Mouse (Mus musculus): ENCODE data around the gene St7l. TPM values are rescaled to one million over a fixed set of nuclear protein-coding genes. Genes with fewer than 3 reads are reported as not detected.

Gene St7l
- polyA plus RNA-seq, 1 experiment from 2014 or later: 36.3 TPM

GRCm38 (mm10) chr3:104822413-104822812 is 41.4 kb upstream of the St7l start:
- no peak for ATAC-seq (ENCODE audit: low FRiP score)
- H3K4me3 ChIP-seq (ENCODE audit: low read depth, low read length): no peak overlapping the region
- H3K9ac ChIP-seq (ENCODE audit: low read length): no peak overlapping the region
- no peak overlapping the region for H3K27ac ChIP-seq (ENCODE audit: low read depth, low read length)
- peak; percentile 39 for DNase-seq (ENCODE audit: low spot score, missing footprints)
- H3K4me1 ChIP-seq (ENCODE audit: control insufficient read depth, insufficient read depth, low read length): peaks cover 5% of the 10 kb centered on the region; the same call in 1 of the 2 replicates
- WGBS: 84% methylated on average over 3 of the region's 3 CpGs
- no peak overlapping the region for H3K4me2 ChIP-seq
- H3K36me3 ChIP-seq (ENCODE audit: control insufficient read depth, insufficient read depth, low read length): peaks cover 2% of the 10 kb centered on the region; the same call in 1 of the 2 replicates
- H3K27me3 ChIP-seq (ENCODE audit: control insufficient read depth, insufficient read depth, low read length): no peaks in the 10 kb centered on the region
- no peaks in the 10 kb centered on the region for H3K9me3 ChIP-seq (ENCODE audit: control insufficient read depth, low read length)

- peaks cover 9% of the 10 kb centered on the region for H3K36me3 ChIP-seq (ENCODE audit: control insufficient read depth, insufficient read depth, low read length)
- WGBS: 95% methylated on average over 3 of the region's 3 CpGs
- peak; percentile 2 for DNase-seq (ENCODE audit: low spot score, missing footprints)
Measured at GRCm38 (mm10) chr3:104835797-104836196, 28.0 kb upstream of the St7l start.

GRCm38 (mm10) chr3:104841049-104841448 is 22.8 kb upstream of the St7l start:
- H3K27me3 ChIP-seq (ENCODE audit: control insufficient read depth, insufficient read depth, low read length): no peaks in the 10 kb centered on the region
- DNase-seq (ENCODE audit: low spot score, missing footprints) (peak; percentile 2), ATAC-seq (ENCODE audit: low FRiP score) (no peak)
- no peak overlapping the region for H3K9ac ChIP-seq (ENCODE audit: low read length)
- H3K36me3 ChIP-seq (ENCODE audit: control insufficient read depth, insufficient read depth, low read length): peaks cover 6% of the 10 kb centered on the region; the same call in 1 of the 2 replicates
- no peak overlapping the region for H3K27ac ChIP-seq (ENCODE audit: low read depth, low read length)
- H3K4me3 ChIP-seq (ENCODE audit: low read depth, low read length): no peak overlapping the region
- H3K9me3 ChIP-seq (ENCODE audit: control insufficient read depth, low read length): no peaks in the 10 kb centered on the region
- WGBS: 95% methylated on average over 5 of the region's 5 CpGs
- H3K4me2 ChIP-seq: no peak overlapping the region
- H3K4me1 ChIP-seq (ENCODE audit: control insufficient read depth, insufficient read depth, low read length): no peaks in the 10 kb centered on the region

More at GRCm38 (mm10) chr3:104835797-104836196, 28.0 kb upstream of the St7l start:
- Histone ChIP-seq H3K9ac (ENCODE audit: low read length) (no peak overlapping the region), H3K4me2 (no peak overlapping the region), H3K9me3 (ENCODE audit: control insufficient read depth, low read length) (no peaks in the 10 kb centered on the region), H3K27ac (ENCODE audit: low read depth, low read length) (no peak overlapping the region), H3K4me3 (ENCODE audit: low read depth, low read length) (no peak overlapping the region), H3K27me3 (ENCODE audit: control insufficient read depth, insufficient read depth, low read length) (no peaks in the 10 kb centered on the region), H3K4me1 (ENCODE audit: control insufficient read depth, insufficient read depth, low read length) (no peaks in the 10 kb centered on the region)
- no peak for ATAC-seq (ENCODE audit: low FRiP score)

- H3K4me2 ChIP-seq: no peak overlapping the region
- peaks cover 10% of the 10 kb centered on the region; the same call in 1 of the 2 replicates for H3K36me3 ChIP-seq (ENCODE audit: control insufficient read depth, insufficient read depth, low read length)
- H3K27ac ChIP-seq (ENCODE audit: low read depth, low read length): no peak overlapping the region
- no peaks in the 10 kb centered on the region for H3K4me1 ChIP-seq (ENCODE audit: control insufficient read depth, insufficient read depth, low read length)
- WGBS: 97% methylated on average over 4 of the region's 4 CpGs
- no peaks in the 10 kb centered on the region for H3K27me3 ChIP-seq (ENCODE audit: control insufficient read depth, insufficient read depth, low read length)
- ATAC-seq (ENCODE audit: low FRiP score) (no peak), DNase-seq (ENCODE audit: low spot score, missing footprints) (no peak)
- no peak overlapping the region for H3K9ac ChIP-seq (ENCODE audit: low read length)
- H3K9me3 ChIP-seq (ENCODE audit: control insufficient read depth, low read length): no peaks in the 10 kb centered on the region
- no peak overlapping the region for H3K4me3 ChIP-seq (ENCODE audit: low read depth, low read length)
Measured at GRCm38 (mm10) chr3:104846601-104847000, 17.2 kb upstream of the St7l start.

GRCm38 (mm10) chr3:104854465-104854864 is 9.3 kb upstream of the St7l start:
- H3K27me3 ChIP-seq (ENCODE audit: control insufficient read depth, insufficient read depth, low read length): no peaks in the 10 kb centered on the region
- H3K4me1 ChIP-seq (ENCODE audit: control insufficient read depth, insufficient read depth, low read length): no peaks in the 10 kb centered on the region
- no peak overlapping the region for H3K27ac ChIP-seq (ENCODE audit: low read depth, low read length)
- H3K4me2 ChIP-seq: no peak overlapping the region
- ATAC-seq (ENCODE audit: low FRiP score) (no peak), DNase-seq (ENCODE audit: low spot score, missing footprints) (no peak)
- no peaks in the 10 kb centered on the region for H3K9me3 ChIP-seq (ENCODE audit: control insufficient read depth, low read length)
- WGBS: 83% methylated on average over 1 of the region's 1 CpGs
- H3K9ac ChIP-seq (ENCODE audit: low read length): no peak overlapping the region
- H3K36me3 ChIP-seq (ENCODE audit: control insufficient read depth, insufficient read depth, low read length): peaks cover 4% of the 10 kb centered on the region; the same call in 1 of the 2 replicates
- no peak overlapping the region for H3K4me3 ChIP-seq (ENCODE audit: low read depth, low read length)

GRCm38 (mm10) chr3:104854866-104855265 is 8.9 kb upstream of the St7l start:
- Histone ChIP-seq H3K27me3 (ENCODE audit: control insufficient read depth, insufficient read depth, low read length) (no peaks in the 10 kb centered on the region), H3K27ac (ENCODE audit: low read depth, low read length) (no peak overlapping the region), H3K9ac (ENCODE audit: low read length) (no peak overlapping the region), H3K4me2 (no peak overlapping the region), H3K9me3 (ENCODE audit: control insufficient read depth, low read length) (no peaks in the 10 kb centered on the region), H3K36me3 (ENCODE audit: control insufficient read depth, insufficient read depth, low read length) (peaks cover 2% of the 10 kb centered on the region; the same call in 1 of the 2 replicates), H3K4me1 (ENCODE audit: control insufficient read depth, insufficient read depth, low read length) (no peaks in the 10 kb centered on the region), H3K4me3 (ENCODE audit: low read depth, low read length) (no peak overlapping the region)
- no peak for DNase-seq (ENCODE audit: low spot score, missing footprints)
- no peak for ATAC-seq (ENCODE audit: low FRiP score)

- H3K4me2 ChIP-seq: no peak overlapping the region
- no peaks in the 10 kb centered on the region; the same call in 1 of the 2 replicates for H3K36me3 ChIP-seq (ENCODE audit: control insufficient read depth, insufficient read depth, low read length)
- no peak overlapping the region for H3K4me3 ChIP-seq (ENCODE audit: low read depth, low read length)
- no peak overlapping the region for H3K9ac ChIP-seq (ENCODE audit: low read length)
- no peak for DNase-seq (ENCODE audit: low spot score, missing footprints)
- WGBS: 74% methylated on average over 1 of the region's 1 CpGs
- H3K27me3 ChIP-seq (ENCODE audit: control insufficient read depth, insufficient read depth, low read length): no peaks in the 10 kb centered on the region
- H3K27ac ChIP-seq (ENCODE audit: low read depth, low read length): no peak overlapping the region
- no peak for ATAC-seq (ENCODE audit: low FRiP score)
- H3K4me1 ChIP-seq (ENCODE audit: control insufficient read depth, insufficient read depth, low read length): no peaks in the 10 kb centered on the region
- no peaks in the 10 kb centered on the region for H3K9me3 ChIP-seq (ENCODE audit: control insufficient read depth, low read length)
Measured at GRCm38 (mm10) chr3:104856106-104856505, 7.7 kb upstream of the St7l start.

GRCm38 (mm10) chr3:104858560-104858959 is 5.2 kb upstream of the St7l start:
- WGBS: 100% methylated on average over 1 of the region's 1 CpGs
- no peaks in the 10 kb centered on the region for H3K9me3 ChIP-seq (ENCODE audit: control insufficient read depth, low read length)
- no peak overlapping the region for H3K4me3 ChIP-seq (ENCODE audit: low read depth, low read length)
- H3K9ac ChIP-seq (ENCODE audit: low read length): no peak overlapping the region
- H3K27ac ChIP-seq (ENCODE audit: low read depth, low read length): no peak overlapping the region
- no peak overlapping the region for H3K4me2 ChIP-seq
- no peaks in the 10 kb centered on the region for H3K27me3 ChIP-seq (ENCODE audit: control insufficient read depth, insufficient read depth, low read length)
- no peak for DNase-seq (ENCODE audit: low spot score, missing footprints)
- H3K4me1 ChIP-seq (ENCODE audit: control insufficient read depth, insufficient read depth, low read length): peaks cover 5% of the 10 kb centered on the region
- ATAC-seq (ENCODE audit: low FRiP score): no peak
- no peaks in the 10 kb centered on the region; the same call in 1 of the 2 replicates for H3K36me3 ChIP-seq (ENCODE audit: control insufficient read depth, insufficient read depth, low read length)

GRCm38 (mm10) chr3:104864651-104865340 is 991 bp downstream of the St7l start:
- Histone ChIP-seq H3K4me1 (ENCODE audit: control insufficient read depth, insufficient read depth, low read length) (peaks cover 13% of the 10 kb centered on the region), H3K9ac (ENCODE audit: low read length) (peak overlapping the region; percentile 99), H3K9me3 (ENCODE audit: control insufficient read depth, low read length) (no peaks in the 10 kb centered on the region), H3K27me3 (ENCODE audit: control insufficient read depth, insufficient read depth, low read length) (no peaks in the 10 kb centered on the region), H3K36me3 (ENCODE audit: control insufficient read depth, insufficient read depth, low read length) (no peaks in the 10 kb centered on the region), H3K4me3 (ENCODE audit: low read depth, low read length) (peak overlapping the region; percentile 92), H3K4me2 (peak overlapping the region; percentile 76), H3K27ac (ENCODE audit: low read depth, low read length) (peak overlapping the region; percentile 88)
- WGBS: under 1% methylated on average over 48 of the region's 48 CpGs
- DNase-seq (ENCODE audit: low spot score, missing footprints): peak; percentile 98
- peak; percentile 90 for ATAC-seq (ENCODE audit: low FRiP score)
